Mouse (Mus musculus) ES-Bruce4 (cell line): ENCODE results near the gene Ppp4r4.

ENCODE experiments used
- EP300 ChIP-seq: IDR thresholded peaks from 2 replicates; pipeline ENCODE4 v1.6.1; 2011; ENCODE audit warnings: low read depth, low read length; ENCODE audit not compliant: insufficient read depth
- POLR2A ChIP-seq: IDR thresholded peaks from one replicate; pipeline ENCODE4 v1.8.1; 2011; ENCODE audit warnings: low read length; ENCODE audit not compliant: insufficient read depth

- TF ChIP-seq POLR2A (no peak), EP300 (no peak)
These were observed 111.3 kb downstream of the Ppp4r4 start for GRCm38 (mm10) chr12:103643336-103643735.
